Mouse (Mus musculus): ENCODE results near the gene Elk4. TPM values are rescaled to one million over a fixed set of nuclear protein-coding genes. Genes with fewer than 3 reads are reported as not detected.

The Elk4 gene
- total and polyA plus RNA-seq, 3 experiments: 16.8 to 18.9 (median 17.4) TPM

GRCm38 (mm10) chr1:132000506-132000905 is 6.9 kb upstream of the Elk4 start:
- H3K9ac ChIP-seq (ENCODE audit: insufficient read depth, low read depth): no peak overlapping the region
- no peaks in the 10 kb centered on the region for H3K27me3 ChIP-seq (replicated peaks)
- H3K9me3 ChIP-seq (replicated peaks; ENCODE audit: low read length): peaks cover 9% of the 10 kb centered on the region
- H3K4me1 ChIP-seq (ENCODE audit: control insufficient read depth in 1 of 2, insufficient read depth in 2 of 2): peaks cover 15 to 35% of the 10 kb centered on the region in 2 experiments; a peak in 3 of 4 replicates
- no peaks in the 10 kb centered on the region for H3K79me2 ChIP-seq (replicated peaks; ENCODE audit: control insufficient read depth, extremely low read depth, insufficient read depth, poor library complexity, severe bottlenecking)
- H3K4me3 ChIP-seq (replicated peaks in 1 of 3; ENCODE audit: low read depth in 2 of 3, low read length in 2 of 3, poor library complexity in 1 of 3): no peak overlapping the region
- H3K4me2 ChIP-seq (ENCODE audit: insufficient read depth, low read depth, poor library complexity, severe bottlenecking): no peak overlapping the region
- no peak overlapping the region for H3K27ac ChIP-seq (ENCODE audit: insufficient read depth, low read depth)
- TF ChIP-seq POLR2A (IDR thresholded peaks at IDR 0.05; ENCODE audit: low read depth, low read length): no peak
- no peak for TF ChIP-seq JUN (IDR thresholded peaks at IDR 0.05; ENCODE audit: insufficient read depth, low read depth, low read length)
- no peak for TF ChIP-seq ZKSCAN1 (IDR thresholded peaks at IDR 0.05; ENCODE audit: borderline replicate concordance, low read depth, low read length)
- TF ChIP-seq ZNF384 (IDR thresholded peaks at IDR 0.05; ENCODE audit: low read depth, low read length): peak; percentile 84
- TF ChIP-seq MEF2A (IDR thresholded peaks at IDR 0.05; ENCODE audit: borderline replicate concordance, low read depth, low read length): no peak
- no peak for TF ChIP-seq PAX5 (IDR thresholded peaks at IDR 0.05; ENCODE audit: low read length)
- no peak for TF ChIP-seq USF1 (IDR thresholded peaks at IDR 0.05; ENCODE audit: low read depth, low read length)
- TF ChIP-seq POLR2AphosphoS2 (IDR thresholded peaks at IDR 0.05; ENCODE audit: low read depth, low read length): no peak
- no peak for TF ChIP-seq UBTF (IDR thresholded peaks at IDR 0.05; ENCODE audit: low read depth, low read length)
- no peak for TF ChIP-seq ZC3H11A (IDR thresholded peaks at IDR 0.05; ENCODE audit: low read depth, low read length)
- TF ChIP-seq MYC (IDR thresholded peaks at IDR 0.05; ENCODE audit: low read depth, low read length): peak; percentile 70
- peak; percentile 63 for TF ChIP-seq SMC3 (IDR thresholded peaks at IDR 0.05; ENCODE audit: low read depth, low read length)
- TF ChIP-seq CHD1 (IDR thresholded peaks at IDR 0.05; ENCODE audit: low read depth, low read length): no peak
- no peak for TF ChIP-seq CHD2 (IDR thresholded peaks at IDR 0.05; ENCODE audit: low read length)
- no peak for TF ChIP-seq ETS1 (conservative IDR thresholded peaks at IDR 0.05; ENCODE audit: low read depth, low read length)
- TF ChIP-seq MAZ (IDR thresholded peaks at IDR 0.05; ENCODE audit: low read depth, low read length): no peak
- TF ChIP-seq RCOR1 (conservative IDR thresholded peaks at IDR 0.05; ENCODE audit: low read depth, low read length): no peak
- TF ChIP-seq SIN3A (IDR thresholded peaks at IDR 0.05; ENCODE audit: low read length): no peak
- TF ChIP-seq MXI1 (IDR thresholded peaks at IDR 0.05; ENCODE audit: low read depth, low read length): no peak
- TF ChIP-seq RAD21 (IDR thresholded peaks at IDR 0.05; ENCODE audit: low read depth, low read length): peak; percentile 48
- no peak for TF ChIP-seq BHLHE40 (IDR thresholded peaks at IDR 0.05; ENCODE audit: low read depth, low read length)
- TF ChIP-seq GABPA (IDR thresholded peaks at IDR 0.05; ENCODE audit: insufficient replicate concordance, low read depth, low read length): no peak
- TF ChIP-seq KAT2A (IDR thresholded peaks at IDR 0.05; ENCODE audit: insufficient replicate concordance, low read length): no peak
- no peak for TF ChIP-seq TCF12 (IDR thresholded peaks at IDR 0.05; ENCODE audit: low read depth, low read length)
- peak in 1 of 2 experiments; percentile 66; a peak in 2 of 4 replicates for TF ChIP-seq CTCF (conservative IDR thresholded peaks at IDR 0.05 in 1 of 2, IDR thresholded peaks at IDR 0.05 in 1 of 2; ENCODE audit: low read depth in 2 of 2, low read length in 2 of 2)
- TF ChIP-seq IRF4 (IDR thresholded peaks at IDR 0.05; ENCODE audit: low read depth, low read length): no peak
- no peak for TF ChIP-seq ELF1 (IDR thresholded peaks at IDR 0.05; ENCODE audit: low read depth, low read length)
- no peak for TF ChIP-seq JUND (conservative IDR thresholded peaks at IDR 0.05; ENCODE audit: low read depth, low read length)
- TF ChIP-seq HCFC1 (IDR thresholded peaks at IDR 0.05; ENCODE audit: low read depth, low read length): no peak
- TF ChIP-seq USF2 (conservative IDR thresholded peaks at IDR 0.05; ENCODE audit: low read depth, low read length): no peak
- TF ChIP-seq MAX (IDR thresholded peaks at IDR 0.05; ENCODE audit: low read length): no peak
- in situ Hi-C loops (cut with MboI; ENCODE audit: low pct_ligation_motif_present, low pct_unique_long_range_greater_than_20kb, low sequenced_read_pairs): no loop called here
- no peaks in the 10 kb centered on the region for H3K36me3 ChIP-seq (replicated peaks in 1 of 2; ENCODE audit: control insufficient read depth in 1 of 2, insufficient read depth in 1 of 2, low read length in 1 of 2)
- dilution Hi-C loops (cut with MboI; ENCODE audit: extremely low pct_ligation_motif_present, extremely low pct_unique_long_range_greater_than_20kb, low sequenced_read_pairs): no loop called here
- DNase-seq (ENCODE audit: extremely low read depth): no peak
